Mouse (Mus musculus) urinary bladder, postnatal 4 days (tissue): ENCODE measurements around the gene Gabpb2.
A peak's percentile ranks its signal among the peaks of the same experiment; 100 is the strongest.
"Not testable (repeated sequence)": the region's sequence is repeated elsewhere in the genome, so short reads cannot be mapped to it uniquely, and the experiment has no call there.

Experiments
- DNase-seq, 2 experiments: peaks; one replicate each; pipeline ENCODE4 v3.0.0; 2021 to 2022; ENCODE audit warnings: low spot score in 2 of 2

Gene Gabpb2

GRCm38 (mm10) chr3:95159987-95160963, 57.4 kb downstream of the Gabpb2 start, which contains the start of gene Sema6c:
Gene Sema6c (plus strand): TSS chr3:95160457.
- DNase-seq = peak; percentile 87 to 91

GRCm38 (mm10) chr3:95159511-95159986, 58.2 kb downstream of the Gabpb2 start:
- no peak for DNase-seq

DNA sequence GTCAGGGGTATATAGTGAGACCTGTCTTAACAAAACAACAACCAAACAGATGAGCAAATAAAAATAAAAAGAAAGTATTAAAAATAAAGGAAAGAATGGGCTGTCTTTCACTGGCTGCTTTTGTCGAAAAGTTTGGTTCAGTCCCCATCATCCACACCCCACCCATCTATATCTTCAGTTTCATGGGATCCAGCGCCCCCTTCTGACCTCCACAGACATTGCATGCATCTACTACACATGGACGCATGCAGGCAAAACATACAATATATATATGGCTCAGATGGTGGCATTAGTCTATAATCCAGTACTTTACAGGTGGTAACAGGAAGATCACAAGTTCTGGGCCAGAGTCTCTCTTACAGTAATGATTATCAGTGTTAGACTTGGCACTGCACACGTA, 63.8 kb downstream of the Gabpb2 start:
- DNase-seq = no peak

DNA sequence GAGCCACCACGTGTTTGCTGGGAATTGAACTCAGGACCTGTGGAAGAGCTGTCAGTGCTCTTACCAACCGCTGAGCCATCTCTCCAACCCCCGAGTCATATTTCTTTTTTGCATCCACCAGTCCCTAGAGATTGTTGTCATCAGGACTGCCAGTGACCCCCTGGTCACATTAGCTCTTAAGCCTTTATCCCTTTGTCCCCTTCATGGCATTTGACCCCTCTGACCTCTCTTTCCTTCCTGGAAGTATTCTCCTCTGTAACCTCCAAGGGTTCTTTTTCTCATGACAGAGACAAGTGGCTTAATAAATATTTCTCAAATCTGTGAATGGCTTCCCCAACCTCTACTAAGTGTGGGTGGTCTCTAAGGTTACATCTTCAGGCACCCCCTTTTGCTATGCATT, 69.8 kb downstream of the Gabpb2 start:
- DNase-seq = no peak

GRCm38 (mm10) chr3:95142617-95143011, 75.1 kb downstream of the Gabpb2 start:
- peak; percentile 79 to 86 for DNase-seq

GRCm38 (mm10) chr3:95141952-95142616, 75.6 kb downstream of the Gabpb2 start, which contains the start of gene Tnfaip8l2:
Gene Tnfaip8l2 (minus strand): TSS chr3:95142360.
- no peak for DNase-seq

DNA sequence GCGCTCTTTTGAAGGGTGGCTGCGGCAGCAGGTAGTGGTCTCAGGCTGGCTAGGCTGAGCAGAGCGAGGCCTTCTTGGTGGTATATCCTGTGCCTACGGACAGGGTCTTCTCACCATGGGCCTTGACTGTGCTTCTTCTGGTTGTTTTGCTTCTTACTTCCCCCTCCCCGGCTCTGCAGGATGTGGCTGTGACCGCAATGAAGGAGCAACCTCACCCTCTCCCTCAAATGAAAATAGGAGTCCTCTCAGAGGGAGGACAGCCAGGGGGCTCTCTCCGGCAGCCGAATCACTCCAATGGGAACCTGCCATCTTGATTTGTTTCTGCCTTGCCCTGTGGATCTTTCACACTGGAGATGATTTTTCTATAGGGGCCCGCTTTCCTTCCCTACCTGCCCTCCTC, 76.2 kb downstream of the Gabpb2 start:
- no peak for DNase-seq

GRCm38 (mm10) chr3:95140795-95141194, 76.9 kb downstream of the Gabpb2 start:
- DNase-seq = no peak

DNA sequence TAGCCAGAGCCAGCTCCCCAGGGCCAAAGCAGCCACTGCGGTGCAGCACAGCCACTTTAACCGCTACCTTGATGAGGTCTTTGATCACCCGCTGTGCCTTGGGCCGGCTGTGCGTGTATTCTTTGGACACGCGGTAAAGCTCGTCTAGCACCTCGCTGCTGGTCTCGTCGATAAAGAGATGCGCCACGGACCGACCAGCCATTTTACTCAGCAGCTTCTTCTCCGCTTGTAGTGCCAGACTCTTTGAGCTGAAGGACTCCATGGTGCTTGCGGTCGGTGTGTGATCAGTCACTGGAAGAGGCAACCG, 77.5 kb downstream of the Gabpb2 start:
- DNase-seq = no peak

GRCm38 (mm10) chr3:95139586-95140288, 78.0 kb downstream of the Gabpb2 start:
- no peak for DNase-seq

- DNase-seq = no peak
Observed at GRCm38 (mm10) chr3:95136336-95136735, 81.4 kb downstream of the Gabpb2 start.

DNA sequence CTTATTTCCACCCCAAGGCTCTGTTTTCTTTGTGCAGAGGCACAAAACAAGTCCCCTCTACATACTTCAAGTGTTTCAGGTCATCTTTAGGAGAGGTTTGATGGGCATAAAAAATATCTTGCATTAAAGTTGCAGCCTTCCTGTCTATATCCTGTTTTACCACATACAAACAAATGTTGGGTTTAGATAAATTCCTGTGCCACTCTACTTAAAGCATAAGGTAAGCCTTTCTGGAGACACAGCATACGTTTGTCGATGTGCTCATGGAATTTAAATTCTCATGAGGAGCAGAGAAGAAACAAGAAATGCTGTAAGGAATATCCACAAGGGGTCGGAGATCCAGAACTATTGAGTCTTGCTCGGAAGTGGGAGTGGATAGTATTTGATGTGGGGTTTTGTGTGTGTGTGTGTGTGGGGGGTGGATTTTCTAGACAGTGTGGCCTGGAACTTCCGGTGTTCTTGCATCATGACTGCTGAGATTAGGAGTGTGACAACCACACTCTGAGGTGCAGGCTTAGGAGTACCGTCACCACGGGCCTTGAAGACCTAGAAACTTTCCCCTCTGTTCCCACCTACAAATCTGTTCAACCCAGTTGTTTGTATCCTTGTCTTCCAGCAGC, 82.2 kb downstream of the Gabpb2 start:
- DNase-seq = no peak

- peak in 1 of 2 experiments; percentile 56 for DNase-seq
Observed at GRCm38 (mm10) chr3:95135023-95135422, 82.7 kb downstream of the Gabpb2 start.

DNA sequence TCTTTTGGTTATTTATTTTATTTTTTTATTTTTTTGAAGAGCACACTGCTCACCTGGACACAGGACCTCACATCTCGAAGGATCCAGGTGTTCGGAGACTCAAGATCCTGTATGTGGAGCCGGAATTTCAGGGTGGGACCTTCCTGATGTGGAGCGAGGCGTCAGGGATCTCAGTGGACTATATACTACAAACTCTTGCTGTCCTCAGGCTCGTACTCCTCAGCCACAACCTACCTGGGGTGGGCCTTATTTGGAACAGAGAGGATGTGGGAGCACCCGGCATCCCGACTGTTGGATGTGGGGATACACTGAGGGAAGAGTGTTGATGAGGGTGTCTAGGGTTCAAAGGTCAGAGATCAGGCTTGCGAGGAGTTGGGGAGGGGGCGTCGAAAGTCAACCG, 83.6 kb downstream of the Gabpb2 start:
- not testable (repeated sequence) for DNase-seq

DNA sequence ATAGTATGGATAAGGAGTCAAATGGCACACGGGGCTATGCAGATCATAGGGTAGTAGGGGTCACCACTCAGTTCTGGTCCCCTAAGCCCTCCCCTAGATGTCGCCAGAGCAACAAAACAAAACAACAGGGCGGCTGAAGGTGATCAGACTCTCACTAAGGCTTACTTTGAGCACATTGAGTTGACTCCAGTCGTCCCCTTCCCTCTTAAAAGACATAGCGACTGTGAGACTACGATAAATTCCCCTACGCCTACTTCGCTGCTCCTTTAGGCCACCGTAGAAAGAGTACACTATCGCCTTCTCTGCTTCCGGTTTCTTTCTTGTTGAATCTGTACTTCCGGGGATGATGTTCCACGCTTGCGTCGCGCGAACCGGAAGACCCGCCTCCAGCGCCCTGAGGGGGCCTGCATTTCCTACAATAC, 84.0 kb downstream of the Gabpb2 start, which contains the start of the genes Scnm1 and Lysmd1:
Gene Scnm1, minus strand, starts transcription at position 332 of the 422 bp plus-strand sequence.
Gene Lysmd1, plus strand, starts transcription at position 409 of the 422 bp plus-strand sequence.
- DNase-seq = peak; percentile 83 to 85

DNA sequence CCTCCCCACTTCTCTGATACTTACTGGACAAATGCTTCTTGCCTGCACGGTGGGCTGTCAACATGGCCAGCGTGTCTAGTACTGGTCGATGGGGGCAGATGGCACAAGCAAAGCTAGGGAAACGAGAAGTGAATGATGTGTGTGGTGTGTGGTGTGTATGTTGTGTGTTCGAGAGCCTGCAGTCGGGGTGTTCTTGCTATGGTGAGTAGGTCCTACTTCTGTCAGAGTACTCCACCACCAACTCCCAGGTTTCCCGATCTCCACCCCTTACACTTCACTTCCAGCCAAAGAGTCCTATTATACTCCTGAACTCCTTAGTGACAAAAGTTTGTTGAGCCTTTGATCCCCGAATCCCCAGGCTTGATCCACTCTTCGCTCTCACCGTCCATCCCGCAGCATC, 84.5 kb downstream of the Gabpb2 start:
- DNase-seq = no peak

DNA sequence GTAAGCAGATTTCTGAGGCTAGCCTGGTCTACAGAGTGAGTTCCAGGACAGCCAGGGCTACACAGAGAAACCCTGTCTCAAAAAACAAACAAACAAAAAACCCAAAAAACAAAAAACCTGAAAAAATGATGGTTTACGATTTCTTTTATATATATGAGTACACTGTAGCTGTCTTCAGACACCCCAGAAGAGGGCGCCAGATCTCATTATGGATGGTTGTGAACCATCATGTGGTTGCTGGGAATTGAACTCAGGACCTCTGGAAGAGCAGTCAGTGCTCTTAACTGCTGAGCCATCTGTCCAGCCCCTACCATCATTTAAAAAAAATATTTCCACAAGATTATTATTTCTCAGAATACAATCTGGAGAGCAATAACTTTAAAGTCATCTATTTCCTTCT, 85.3 kb downstream of the Gabpb2 start:
- DNase-seq = not testable (repeated sequence)
